Mouse (Mus musculus) kidney, adult 2 months (tissue): ENCODE results near the gene Gm42674.

Source experiments
- CTCF ChIP-seq: fragments of 200-500 bp; conservative IDR thresholded peaks from 2 replicates; pipeline ENCODE4 v1.5.1; 2011; ENCODE audit warnings: low read depth, mild to moderate bottlenecking, control low read depth, low read length, moderate library complexity, mixed read lengths; ENCODE audit not compliant: insufficient read depth, insufficient read length
- POLR2A ChIP-seq: fragments of 200-500 bp; IDR thresholded peaks from one replicate; pipeline ENCODE4 v1.6.1; 2011; ENCODE audit warnings: low read depth, low read length, control low read depth

DNA sequence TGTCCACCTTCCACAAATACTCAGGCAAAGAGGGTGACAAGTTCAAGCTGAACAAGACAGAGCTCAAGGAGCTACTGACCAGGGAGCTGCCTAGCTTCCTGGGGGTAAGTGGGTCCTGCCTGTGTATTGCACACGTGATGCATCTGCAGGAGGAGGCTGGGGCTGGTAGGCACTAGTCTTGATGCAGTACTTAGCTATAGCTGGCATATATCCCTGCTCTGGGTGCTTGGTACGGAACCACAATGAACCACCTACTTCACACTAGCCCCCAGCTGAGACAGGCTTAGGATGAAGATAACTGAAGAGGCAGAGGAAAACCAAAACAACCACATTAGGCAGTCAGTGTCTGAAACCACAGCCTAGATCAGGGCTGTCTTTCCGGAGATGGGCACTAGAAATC, 3.3 kb downstream of the Gm42674 start:
- no peak for TF ChIP-seq CTCF
- no peak for TF ChIP-seq POLR2A
